Mouse (Mus musculus): Measurements from ENCODE around the gene Gm18596. TPM values are rescaled to one million over a fixed set of nuclear protein-coding genes. Genes with fewer than 3 reads are reported as not detected.
"Not testable (repeated sequence)": the region's sequence is repeated elsewhere in the genome, so short reads cannot be mapped to it uniquely, and the experiment has no call there.

Gene Gm18596
- polyA plus RNA-seq, 1 experiment = not detected

DNA sequence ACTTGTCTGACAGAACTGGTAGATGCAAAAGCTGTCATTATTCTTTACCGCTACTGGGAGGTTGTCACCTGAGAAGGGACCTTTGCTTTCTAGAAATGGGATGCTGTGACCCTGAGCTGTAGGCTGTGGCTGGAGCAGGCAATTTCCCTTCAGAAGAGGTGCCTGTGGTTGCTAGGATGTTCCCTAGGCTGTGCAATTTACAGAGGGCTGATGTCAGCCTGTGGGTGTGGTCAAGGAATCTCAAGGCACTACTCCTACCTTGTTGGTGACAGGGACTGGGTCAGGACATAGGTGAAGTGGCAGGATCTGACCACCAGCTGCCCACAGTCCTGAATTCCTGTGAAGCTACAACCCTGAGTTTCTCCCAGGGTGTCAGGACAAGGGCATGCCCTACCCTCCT lies 27.3 kb upstream of the Gm18596 start:
- 71% methylated on average over 1 of the region's 1 CpGs for WGBS
- Histone ChIP-seq H3K27ac (ENCODE audit: insufficient read depth, low read depth, low read length) (no peak overlapping the region), H3K4me3 (ENCODE audit: low read depth, low read length) (no peak overlapping the region), H3K27me3 (ENCODE audit: control insufficient read depth, insufficient read depth, low read length) (no peaks in the 10 kb centered on the region), H3K36me3 (ENCODE audit: control insufficient read depth, insufficient read depth, low read length) (no peaks in the 10 kb centered on the region), H3K4me1 (ENCODE audit: control insufficient read depth, insufficient read depth, insufficient read length, low read length) (no peaks in the 10 kb centered on the region)
- TF ChIP-seq CTCF (IDR thresholded peaks at IDR 0.05; ENCODE audit: extremely low read depth, insufficient read length, insufficient replicate concordance, low read depth, low read length) (no peak), POLR2A (IDR thresholded peaks at IDR 0.05; ENCODE audit: low read depth, low read length) (no peak)

DNA sequence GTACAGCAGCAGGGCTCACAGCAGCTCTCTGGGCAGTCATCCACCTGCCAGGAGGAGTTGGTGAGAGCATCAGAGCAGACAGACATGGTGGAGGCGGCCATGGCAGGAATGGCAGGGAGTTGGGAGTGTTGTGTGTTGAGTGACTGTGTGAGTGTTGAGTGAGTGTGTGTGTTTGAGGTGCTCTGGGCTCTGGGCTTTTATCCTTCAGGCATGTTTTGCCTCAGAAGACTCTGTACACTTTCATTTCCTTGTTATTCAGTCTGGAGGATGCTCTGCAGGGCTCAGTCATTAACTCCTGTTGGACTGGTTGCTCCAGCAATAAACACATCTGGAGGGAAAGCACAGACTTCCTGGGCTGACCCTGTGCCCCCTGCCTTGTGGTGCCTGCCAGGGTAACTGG lies 17.1 kb upstream of the Gm18596 start, which contains the start of gene Gm3233:
Gene Gm3233 (minus strand): TSS at position 101 of the 400 bp plus-strand sequence.
- not testable (repeated sequence) for H3K4me1 ChIP-seq (ENCODE audit: control insufficient read depth, insufficient read depth, insufficient read length, low read length); H3K4me3 ChIP-seq (ENCODE audit: low read depth, low read length); H3K36me3 ChIP-seq (ENCODE audit: control insufficient read depth, insufficient read depth, low read length); H3K27me3 ChIP-seq (ENCODE audit: control insufficient read depth, insufficient read depth, low read length); H3K27ac ChIP-seq (ENCODE audit: insufficient read depth, low read depth, low read length)
- no CpG with 5 or more reads among the region's 1 CpGs for WGBS

DNA sequence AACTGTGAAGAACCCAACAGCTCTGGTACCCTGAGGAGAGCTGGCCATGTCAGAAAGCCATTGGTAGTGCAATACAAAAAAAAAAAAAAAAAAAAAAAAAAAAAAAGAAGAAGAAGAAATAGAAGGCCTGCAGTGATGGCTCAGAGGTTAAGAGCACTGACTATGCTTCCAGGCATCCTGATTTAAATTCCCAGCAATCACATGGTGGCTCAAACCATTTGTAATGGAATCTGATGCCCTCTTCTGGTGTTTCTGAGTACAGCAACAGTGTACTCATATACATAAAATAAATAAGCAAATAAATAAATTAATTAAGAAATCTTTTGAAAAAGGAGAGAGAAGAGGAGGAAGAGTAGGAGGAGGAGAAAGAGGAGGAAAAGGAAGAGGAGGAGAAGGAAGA lies 11.0 kb upstream of the Gm18596 start:
- H3K27me3 ChIP-seq (ENCODE audit: control insufficient read depth, insufficient read depth, low read length) = no peaks in the 10 kb centered on the region
- TF ChIP-seq CTCF (IDR thresholded peaks at IDR 0.05; ENCODE audit: extremely low read depth, insufficient read length, insufficient replicate concordance, low read depth, low read length) = no peak
- no peak for TF ChIP-seq POLR2A (IDR thresholded peaks at IDR 0.05; ENCODE audit: low read depth, low read length)
- H3K4me3 ChIP-seq (ENCODE audit: low read depth, low read length) = no peak overlapping the region
- no peaks in the 10 kb centered on the region for H3K4me1 ChIP-seq (ENCODE audit: control insufficient read depth, insufficient read depth, insufficient read length, low read length)
- no peak overlapping the region for H3K27ac ChIP-seq (ENCODE audit: insufficient read depth, low read depth, low read length)
- no peaks in the 10 kb centered on the region for H3K36me3 ChIP-seq (ENCODE audit: control insufficient read depth, insufficient read depth, low read length)

DNA sequence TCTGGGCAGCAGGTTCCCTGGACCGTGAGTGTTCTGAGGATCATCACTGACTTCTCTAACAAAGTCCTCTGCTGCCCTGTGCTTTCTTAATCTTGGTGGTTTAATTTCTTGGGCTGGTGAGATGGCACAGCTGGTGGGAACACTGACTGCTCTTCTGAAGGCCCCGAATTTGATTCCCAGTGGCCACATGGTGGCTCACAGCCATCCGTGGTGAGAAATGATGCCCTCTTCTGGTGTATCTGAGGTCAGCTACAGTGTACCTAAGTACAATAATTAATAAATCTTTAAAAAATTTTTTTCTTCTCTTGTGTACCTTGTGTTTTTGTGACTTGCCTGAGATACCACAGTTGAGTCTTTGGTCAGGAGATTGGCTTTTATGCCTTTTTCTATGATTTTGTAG lies 9.9 kb upstream of the Gm18596 start:
- H3K27ac ChIP-seq (ENCODE audit: insufficient read depth, low read depth, low read length); H3K4me1 ChIP-seq (ENCODE audit: control insufficient read depth, insufficient read depth, insufficient read length, low read length); H3K27me3 ChIP-seq (ENCODE audit: control insufficient read depth, insufficient read depth, low read length); H3K36me3 ChIP-seq (ENCODE audit: control insufficient read depth, insufficient read depth, low read length); H3K4me3 ChIP-seq (ENCODE audit: low read depth, low read length): not testable (repeated sequence)
- WGBS = 56% methylated on average over 3 of the region's 3 CpGs

DNA sequence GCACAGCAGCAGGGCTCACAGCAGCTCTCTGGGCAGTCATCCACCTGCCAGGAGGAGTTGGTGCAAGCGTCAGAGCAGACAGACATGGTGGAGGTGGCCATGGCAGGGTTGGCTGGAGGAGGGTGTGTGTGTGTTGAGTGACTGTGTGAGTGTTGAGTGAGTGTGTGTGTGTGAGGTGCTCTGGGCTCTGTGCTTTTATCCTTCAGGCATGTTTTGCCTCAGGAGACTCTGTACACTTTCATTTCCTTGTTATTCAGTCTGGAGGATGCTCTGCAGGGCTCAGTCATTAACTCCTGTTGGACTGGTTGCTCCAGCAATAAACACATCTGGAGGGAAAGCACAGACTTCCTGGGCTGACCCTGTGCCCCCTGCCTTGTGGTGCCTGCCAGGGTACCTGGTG lies 8.8 kb upstream of the Gm18596 start, which contains the start of gene Gm9736:
Gene Gm9736 (minus strand): TSS at position 101 of the 400 bp plus-strand sequence.
- H3K27me3 ChIP-seq (ENCODE audit: control insufficient read depth, insufficient read depth, low read length); H3K36me3 ChIP-seq (ENCODE audit: control insufficient read depth, insufficient read depth, low read length); H3K4me1 ChIP-seq (ENCODE audit: control insufficient read depth, insufficient read depth, insufficient read length, low read length); H3K4me3 ChIP-seq (ENCODE audit: low read depth, low read length); H3K27ac ChIP-seq (ENCODE audit: insufficient read depth, low read depth, low read length): not testable (repeated sequence)
- 60% methylated on average over 1 of the region's 1 CpGs for WGBS

DNA sequence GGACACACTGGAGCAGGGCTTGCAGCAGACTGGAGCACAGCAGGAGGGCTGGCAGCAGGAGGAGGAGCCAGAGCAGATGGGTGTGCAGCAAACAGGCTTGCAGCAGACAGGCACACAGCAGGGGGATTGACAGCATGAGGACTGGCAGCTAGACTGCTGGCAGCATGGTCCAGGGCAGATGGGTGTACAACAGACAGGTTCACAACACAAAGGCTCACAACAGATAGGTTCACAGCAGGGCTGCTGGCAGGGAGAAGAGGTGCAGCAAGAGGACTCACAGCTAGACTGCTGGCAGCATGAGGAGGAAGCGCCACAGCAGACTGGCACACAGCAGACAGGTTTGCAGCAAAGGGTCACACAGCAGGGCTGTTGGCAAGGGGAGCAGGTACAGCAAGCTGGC lies 8.2 kb upstream of the Gm18596 start:
- not testable (repeated sequence) for H3K36me3 ChIP-seq (ENCODE audit: control insufficient read depth, insufficient read depth, low read length); H3K27me3 ChIP-seq (ENCODE audit: control insufficient read depth, insufficient read depth, low read length); H3K4me3 ChIP-seq (ENCODE audit: low read depth, low read length); H3K4me1 ChIP-seq (ENCODE audit: control insufficient read depth, insufficient read depth, insufficient read length, low read length); H3K27ac ChIP-seq (ENCODE audit: insufficient read depth, low read depth, low read length)
- 84% methylated on average over 1 of the region's 1 CpGs for WGBS

DNA sequence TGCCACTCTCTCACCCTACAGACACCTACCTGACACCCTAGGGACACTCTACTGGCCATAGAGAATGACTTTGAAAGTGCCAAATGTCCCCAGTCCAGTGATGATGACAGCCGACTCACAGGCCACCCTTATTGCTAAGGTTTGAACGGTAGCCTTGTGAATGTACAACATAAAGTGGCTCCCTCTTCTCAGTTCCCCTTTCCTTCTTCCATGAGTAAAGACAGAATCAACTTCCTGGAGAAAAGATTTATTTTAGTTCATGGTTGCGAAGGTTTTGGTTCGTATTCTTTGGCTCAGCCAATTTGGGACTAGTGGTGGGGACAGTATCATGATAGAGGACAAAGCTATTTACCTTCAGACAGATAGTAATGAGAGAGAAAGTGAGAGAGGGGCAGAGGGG lies 3.5 kb downstream of the Gm18596 start:
- H3K27me3 ChIP-seq (ENCODE audit: control insufficient read depth, insufficient read depth, low read length) = no peaks in the 10 kb centered on the region
- TF ChIP-seq CTCF (IDR thresholded peaks at IDR 0.05; ENCODE audit: extremely low read depth, insufficient read length, insufficient replicate concordance, low read depth, low read length) (no peak), POLR2A (IDR thresholded peaks at IDR 0.05; ENCODE audit: low read depth, low read length) (no peak)
- 79% methylated on average over 4 of the region's 4 CpGs for WGBS
- H3K27ac ChIP-seq (ENCODE audit: insufficient read depth, low read depth, low read length) = no peak overlapping the region
- no peak overlapping the region for H3K4me3 ChIP-seq (ENCODE audit: low read depth, low read length)
- H3K36me3 ChIP-seq (ENCODE audit: control insufficient read depth, insufficient read depth, low read length) = no peaks in the 10 kb centered on the region
- no peaks in the 10 kb centered on the region for H3K4me1 ChIP-seq (ENCODE audit: control insufficient read depth, insufficient read depth, insufficient read length, low read length)

DNA sequence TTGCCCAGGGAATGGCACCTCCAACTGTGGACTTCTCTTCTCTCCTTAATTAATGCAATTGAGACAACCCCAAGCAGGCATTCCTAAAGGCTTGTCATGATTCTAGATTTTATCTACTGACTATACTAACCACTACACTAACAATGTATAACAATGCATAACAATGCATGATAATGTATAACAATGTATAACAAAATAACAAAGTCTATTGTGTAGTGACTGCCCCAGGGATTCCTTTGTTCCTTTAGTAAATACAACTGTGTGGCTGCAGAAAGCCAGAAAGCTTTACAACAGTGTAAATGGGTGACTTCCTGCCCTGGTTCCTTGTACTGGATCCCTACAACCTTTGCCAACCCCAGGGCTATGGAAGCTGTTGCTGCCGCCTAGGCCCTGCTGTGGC lies 6.5 kb downstream of the Gm18596 start:
- Histone ChIP-seq H3K27ac (ENCODE audit: insufficient read depth, low read depth, low read length) (no peak overlapping the region), H3K4me1 (ENCODE audit: control insufficient read depth, insufficient read depth, insufficient read length, low read length) (no peaks in the 10 kb centered on the region), H3K27me3 (ENCODE audit: control insufficient read depth, insufficient read depth, low read length) (no peaks in the 10 kb centered on the region), H3K36me3 (ENCODE audit: control insufficient read depth, insufficient read depth, low read length) (no peaks in the 10 kb centered on the region), H3K4me3 (ENCODE audit: low read depth, low read length) (no peak overlapping the region)
- no peak for TF ChIP-seq POLR2A (IDR thresholded peaks at IDR 0.05; ENCODE audit: low read depth, low read length)
- no peak for TF ChIP-seq CTCF (IDR thresholded peaks at IDR 0.05; ENCODE audit: extremely low read depth, insufficient read length, insufficient replicate concordance, low read depth, low read length)
- 95% methylated on average over 1 of the region's 1 CpGs for WGBS
